Mouse (Mus musculus): ENCODE measurements around the gene Fbxl17.

Gene Fbxl17

GRCm38 (mm10) chr17:63459712-63460495, 39.9 kb downstream of the Fbxl17 start:
- DNase-seq (ENCODE audit: low spot score in 2 of 2), result no peak

GRCm38 (mm10) chr17:63458052-63458451, 41.8 kb downstream of the Fbxl17 start:
- no peak for DNase-seq (ENCODE audit: low spot score in 2 of 2)

GRCm38 (mm10) chr17:63451311-63452006, 48.4 kb downstream of the Fbxl17 start:
- no peak for DNase-seq (ENCODE audit: low spot score in 2 of 2)

GRCm38 (mm10) chr17:63447691-63448090, 52.1 kb downstream of the Fbxl17 start:
- no peak for DNase-seq (ENCODE audit: low spot score in 2 of 2)

DNA sequence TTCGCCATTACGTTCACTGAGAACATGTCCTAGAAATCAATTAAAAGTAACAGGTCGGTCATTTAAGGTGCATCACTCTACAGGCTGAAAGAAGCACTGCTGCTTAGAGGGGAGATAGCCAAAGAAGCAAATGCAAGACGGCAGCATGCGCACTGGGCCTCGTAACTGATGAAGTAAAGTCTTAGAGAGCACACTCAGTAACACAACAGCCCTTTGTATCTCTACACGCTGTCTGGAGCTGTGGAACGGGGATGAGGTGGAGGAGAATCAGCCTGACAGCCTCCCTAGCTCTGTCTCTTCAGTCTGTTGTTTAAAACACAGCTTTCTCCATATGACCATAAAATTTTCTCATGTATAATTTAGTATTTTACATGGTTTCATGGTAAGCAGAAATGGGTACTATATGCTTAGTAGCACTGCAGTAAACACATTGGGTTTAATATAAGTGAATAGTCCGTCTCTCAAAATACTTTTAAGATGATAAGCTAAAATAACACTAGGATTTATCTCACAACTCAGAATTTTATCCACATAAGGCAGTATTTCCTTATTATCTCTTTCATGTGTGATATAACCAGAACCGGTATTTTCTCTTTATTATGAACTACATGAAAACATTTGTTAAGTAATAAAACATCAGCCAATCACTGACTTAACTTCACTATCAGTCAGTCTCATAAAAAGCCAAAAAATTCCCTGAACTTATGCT, 52.7 kb downstream of the Fbxl17 start:
- DNase-seq (ENCODE audit: low spot score in 2 of 2), result no peak

DNA sequence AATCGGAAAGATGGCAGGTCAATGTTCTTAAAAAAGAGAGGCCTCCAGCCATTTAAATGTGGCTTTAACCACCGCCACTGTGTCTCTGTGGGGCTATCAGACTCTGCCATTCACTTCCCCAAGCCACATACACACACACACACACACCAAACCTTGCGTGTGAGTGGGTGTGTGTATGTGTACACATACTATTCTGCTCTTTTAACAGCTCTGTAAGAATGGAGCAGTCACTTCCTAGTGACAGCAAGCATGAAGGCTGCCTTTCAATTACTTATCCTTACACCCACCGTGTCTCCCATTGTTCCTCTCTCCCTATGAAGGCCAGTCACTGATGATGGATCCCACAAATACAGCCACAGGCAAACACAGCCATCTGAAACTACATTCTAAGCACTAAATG, 54.6 kb downstream of the Fbxl17 start:
- DNase-seq (ENCODE audit: low spot score in 2 of 2), result no peak

DNA sequence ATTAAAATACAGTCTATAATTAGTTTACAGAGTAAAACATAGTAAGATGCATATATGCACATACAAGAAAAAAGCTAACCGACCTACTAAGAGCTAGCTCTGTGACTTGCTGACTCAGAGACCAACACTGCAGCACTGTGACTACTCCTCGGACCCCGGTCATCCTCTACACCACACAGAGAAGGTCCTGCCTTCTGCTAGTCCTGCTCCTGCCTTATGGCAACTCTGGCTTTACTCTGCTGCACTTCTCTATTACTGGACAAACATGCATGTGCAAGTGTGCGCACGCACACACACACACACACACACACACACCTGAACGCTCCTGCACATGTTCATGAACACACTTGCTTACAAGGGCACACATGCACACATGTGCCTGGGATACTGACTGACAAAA, 62.4 kb downstream of the Fbxl17 start:
- no peak for DNase-seq (ENCODE audit: low spot score in 2 of 2)

GRCm38 (mm10) chr17:63434081-63434480, 65.7 kb downstream of the Fbxl17 start:
- no peak for DNase-seq (ENCODE audit: low spot score in 2 of 2)

DNA sequence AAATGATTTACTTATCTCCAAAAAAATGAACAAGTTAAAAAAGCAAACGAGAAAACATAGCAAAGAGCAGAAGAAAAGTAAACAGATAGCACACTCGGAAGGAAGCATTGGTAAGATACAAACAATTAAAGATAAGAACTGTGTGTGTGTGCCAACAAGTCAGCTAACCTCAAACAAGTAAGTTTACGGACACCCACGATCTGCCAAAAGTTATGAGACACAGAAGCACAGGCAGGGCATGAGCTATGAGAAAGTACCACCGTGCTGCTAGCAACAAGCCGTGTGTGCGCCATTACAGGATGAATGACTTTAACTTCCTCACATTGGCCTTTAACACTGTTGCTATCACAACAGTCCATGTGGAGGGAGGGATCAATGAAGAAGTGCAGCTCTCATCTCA, 68.2 kb downstream of the Fbxl17 start:
- no peak for DNase-seq (ENCODE audit: low spot score in 2 of 2)

DNA sequence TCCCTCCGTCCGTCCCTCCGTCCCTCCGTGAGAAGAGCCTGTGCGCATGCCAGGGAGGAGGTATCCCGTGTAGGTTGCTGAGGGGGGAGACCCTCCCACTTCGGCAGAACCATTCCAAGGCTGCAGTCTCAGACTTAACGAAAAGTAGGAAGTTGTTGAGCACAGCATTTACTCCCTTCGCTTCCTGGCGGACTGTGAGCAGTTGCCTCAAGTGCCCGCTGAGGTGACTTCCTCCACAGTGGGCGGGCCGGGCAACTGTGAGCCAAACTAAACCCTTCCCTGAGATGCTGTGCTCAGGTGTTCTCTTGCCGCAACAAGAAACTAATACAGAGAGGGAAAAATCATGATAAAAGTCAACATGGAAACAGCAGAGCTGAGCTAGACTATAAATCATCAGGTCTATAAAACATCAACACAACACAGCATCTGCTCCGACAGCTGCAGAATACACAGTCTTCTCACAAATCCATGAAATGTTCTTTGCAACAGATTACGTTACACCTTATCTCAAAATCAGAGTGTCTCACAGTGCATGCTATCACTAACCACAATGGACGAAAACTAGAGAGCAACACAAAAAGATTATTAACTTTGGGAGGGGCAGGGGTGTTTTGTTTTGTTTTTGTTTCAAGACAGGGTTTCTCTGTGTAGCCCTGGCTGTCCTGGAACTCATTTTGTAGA, 69.3 kb downstream of the Fbxl17 start:
- no peak for DNase-seq (ENCODE audit: low spot score in 2 of 2)

GRCm38 (mm10) chr17:63423851-63424250, 76.0 kb downstream of the Fbxl17 start:
- DNase-seq (ENCODE audit: low spot score in 2 of 2), result no peak

DNA sequence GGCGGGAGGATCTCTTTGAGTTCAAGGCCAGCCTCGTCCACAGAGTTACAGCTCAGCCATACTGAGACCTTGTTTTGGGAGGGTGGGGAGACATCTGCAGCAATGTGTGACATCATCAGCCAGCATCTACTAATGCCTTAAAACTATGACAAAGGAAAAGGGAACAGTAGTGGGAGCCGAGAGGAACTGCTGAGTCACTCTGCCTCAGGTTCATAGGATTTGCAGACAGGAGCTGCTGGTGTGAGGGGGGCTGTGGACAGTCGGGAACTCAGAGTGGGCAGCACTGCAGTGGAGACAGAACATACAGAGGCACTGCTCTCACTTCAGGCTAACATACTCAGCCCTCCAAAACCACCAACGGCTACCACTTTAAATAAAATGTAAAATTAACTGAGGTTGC, 77.1 kb downstream of the Fbxl17 start:
- DNase-seq (ENCODE audit: low spot score in 2 of 2), result no peak

GRCm38 (mm10) chr17:63421864-63422263, 78.0 kb downstream of the Fbxl17 start:
- DNase-seq (ENCODE audit: low spot score in 2 of 2), result no peak

- DNase-seq (ENCODE audit: low spot score in 2 of 2), result no peak
These were observed 80.3 kb downstream of the Fbxl17 start for GRCm38 (mm10) chr17:63419503-63419902.

DNA sequence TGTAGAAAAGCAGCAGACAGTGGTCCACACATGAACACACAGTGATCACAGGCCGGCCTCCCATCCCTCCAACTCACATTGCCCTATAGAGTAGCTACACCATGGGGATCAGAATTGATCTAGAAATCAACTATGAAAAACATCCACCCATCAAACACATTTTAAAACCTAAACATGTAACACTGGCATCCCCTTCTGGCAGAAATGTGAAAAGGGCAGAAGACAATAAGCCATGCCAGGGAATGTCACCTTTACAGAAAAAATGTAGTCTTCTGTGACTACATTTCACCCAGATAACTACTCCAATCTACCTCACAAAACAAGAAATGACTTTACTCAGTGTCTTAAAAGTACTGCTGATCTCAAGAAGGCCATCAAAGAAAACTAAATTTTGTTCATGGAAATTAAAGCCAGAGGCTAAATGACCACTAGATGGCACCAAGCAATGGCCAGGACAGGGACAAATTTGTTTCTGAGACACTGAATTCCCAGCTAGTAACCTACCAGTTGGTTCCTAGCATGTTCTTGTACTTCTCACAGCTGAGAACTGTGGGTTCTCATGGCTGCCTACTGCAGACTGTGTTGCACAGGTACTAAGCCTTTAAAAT, 85.7 kb downstream of the Fbxl17 start:
- DNase-seq (ENCODE audit: low spot score in 2 of 2), result no peak

DNA sequence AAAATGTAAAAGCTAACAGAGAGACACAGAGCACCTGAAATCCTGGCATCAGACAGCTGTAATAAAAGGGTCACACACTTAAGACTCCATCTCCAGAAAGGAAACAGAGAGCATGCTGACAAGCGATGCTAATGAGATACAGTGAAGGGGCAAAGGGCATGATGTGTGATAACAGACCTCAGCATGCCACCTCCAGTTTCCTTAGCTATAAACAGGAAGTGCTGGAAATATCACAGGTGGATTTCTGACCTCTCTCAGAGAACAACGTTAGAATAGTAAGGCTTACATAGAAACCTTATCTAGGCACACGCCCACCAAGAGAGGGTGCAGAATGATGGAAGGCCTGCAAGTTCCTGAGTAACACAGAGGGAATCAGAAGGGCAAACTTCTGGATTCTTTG, 88.3 kb downstream of the Fbxl17 start:
- DNase-seq (ENCODE audit: low spot score in 2 of 2), result no peak

GRCm38 (mm10) chr17:63410101-63410500, 89.7 kb downstream of the Fbxl17 start:
- DNase-seq (ENCODE audit: low spot score in 2 of 2), result no peak

DNA sequence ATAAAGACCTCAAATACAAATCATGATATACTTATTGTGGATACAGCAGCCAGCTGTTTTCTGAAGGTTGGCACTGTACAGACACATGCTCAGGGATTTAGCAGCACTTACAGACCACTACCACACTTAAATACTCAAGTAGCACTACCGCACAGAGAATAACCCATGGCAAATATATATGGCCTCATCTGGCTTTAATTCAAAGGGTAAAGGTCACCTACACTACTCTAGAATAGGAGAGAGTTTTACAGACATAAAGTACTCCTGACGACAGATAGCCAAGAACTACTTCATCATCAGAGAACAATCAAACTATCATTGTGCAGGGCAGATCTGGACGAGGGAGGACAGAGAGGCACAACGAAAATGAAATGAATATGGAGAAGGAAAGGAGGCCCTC, 93.9 kb downstream of the Fbxl17 start:
- DNase-seq (ENCODE audit: low spot score in 2 of 2), result no peak

GRCm38 (mm10) chr17:63405471-63405870, 94.3 kb downstream of the Fbxl17 start:
- DNase-seq (ENCODE audit: low spot score in 2 of 2), result no peak

DNA sequence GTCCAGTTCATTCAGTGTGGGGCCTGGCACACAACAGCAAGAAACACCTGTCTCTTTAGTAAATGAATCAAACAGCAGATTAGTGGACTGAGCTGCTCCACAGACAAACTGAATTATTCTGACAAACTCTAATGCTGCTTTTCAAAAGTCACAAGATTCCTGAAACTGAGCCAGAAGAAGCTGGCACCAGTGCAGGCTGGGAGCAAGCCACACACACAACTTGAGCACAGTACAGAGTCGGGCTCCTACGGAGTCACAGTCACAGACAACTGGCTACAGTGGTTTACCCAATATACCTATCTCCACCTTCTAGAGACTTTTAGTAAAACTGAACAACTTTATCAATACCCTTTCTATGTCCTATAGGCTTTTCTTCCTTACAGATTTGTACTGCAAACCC, 94.8 kb downstream of the Fbxl17 start:
- DNase-seq (ENCODE audit: low spot score in 2 of 2), result no peak

GRCm38 (mm10) chr17:63403801-63404415, 95.9 kb downstream of the Fbxl17 start:
- no peak for DNase-seq (ENCODE audit: low spot score in 2 of 2)
